Mouse (Mus musculus) cerebellum, postnatal 14 days (tissue): ENCODE data around the gene B230118H07Rik.
A peak's percentile ranks its signal among the peaks of the same experiment; 100 is the strongest.

Experiments used
- DNase-seq, 2 experiments: peaks; one replicate each; pipeline ENCODE4 v3.0.0; 2021; ENCODE audit warnings: mixed read lengths in 2 of 2

Gene B230118H07Rik

DNA sequence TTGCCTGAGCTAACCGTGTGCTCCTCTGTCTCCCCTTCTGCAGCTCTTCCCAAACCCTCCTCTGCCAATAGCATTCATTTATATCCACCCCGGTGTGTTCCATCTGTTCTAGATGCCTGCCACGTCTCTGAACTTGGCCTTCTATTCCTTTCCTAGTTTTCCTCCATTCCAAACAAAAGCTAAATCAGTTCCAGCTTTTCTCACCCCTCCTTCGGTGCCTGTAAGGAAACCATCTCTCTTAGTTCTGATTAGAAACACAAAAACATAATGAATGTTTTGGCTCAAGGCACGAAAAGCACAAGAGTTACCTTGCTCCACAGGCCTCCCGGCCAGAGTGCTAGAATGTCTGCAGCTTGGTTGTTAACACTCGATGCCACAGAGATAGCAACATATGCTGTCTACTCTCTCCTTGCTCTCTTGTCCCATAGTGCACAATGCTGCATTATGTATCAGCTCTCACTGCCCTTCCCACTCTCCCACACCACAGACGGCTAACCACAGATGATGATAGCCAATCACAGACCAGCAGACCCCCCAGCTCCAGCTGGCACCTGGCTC lies at the start of gene B230118H07Rik, which contains the start of gene Rag1:
Gene B230118H07Rik, minus strand, starts transcription at position 419 of the 558 bp plus-strand sequence.
Gene Rag1, minus strand, starts transcription at position 388 of the 558 bp plus-strand sequence.
- peak; percentile 69 to 84 for DNase-seq

- no peak for DNase-seq
Measured at GRCm38 (mm10) chr2:101695584-101695983, 46.3 kb upstream of the B230118H07Rik start.

DNA sequence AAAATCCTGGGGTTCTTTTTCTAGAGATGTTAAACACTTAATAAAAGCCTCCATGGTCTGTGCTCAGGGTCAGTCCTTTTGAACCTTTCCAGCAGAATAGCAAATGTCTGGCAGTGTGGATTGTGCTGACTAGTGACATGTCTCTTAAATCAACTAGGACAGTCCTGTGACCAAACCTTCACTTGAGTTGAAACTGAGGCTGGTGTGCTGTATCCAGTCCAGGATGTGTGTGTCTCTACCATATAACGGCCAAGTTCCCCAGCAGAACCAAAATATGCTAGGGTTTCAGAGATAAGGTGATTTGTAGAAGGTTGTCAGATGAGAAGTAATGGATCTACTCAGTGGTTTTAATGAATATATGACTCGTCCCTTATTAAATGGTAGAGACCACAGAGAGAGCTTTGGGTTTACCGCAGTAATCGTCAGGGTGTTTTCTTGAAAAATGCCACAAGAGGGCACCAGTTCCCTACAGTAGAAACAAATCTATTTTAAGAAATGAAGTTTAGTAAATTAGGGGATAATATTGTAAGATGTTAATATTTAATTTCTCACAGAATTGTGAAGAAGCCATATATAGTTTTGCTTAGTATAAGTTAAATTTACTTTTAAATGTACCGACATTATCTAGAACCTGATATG lies 44.4 kb upstream of the B230118H07Rik start:
- DNase-seq, result peak; percentile 48 to 59

- no peak for DNase-seq
Measured at GRCm38 (mm10) chr2:101693043-101693442, 43.7 kb upstream of the B230118H07Rik start.

DNA sequence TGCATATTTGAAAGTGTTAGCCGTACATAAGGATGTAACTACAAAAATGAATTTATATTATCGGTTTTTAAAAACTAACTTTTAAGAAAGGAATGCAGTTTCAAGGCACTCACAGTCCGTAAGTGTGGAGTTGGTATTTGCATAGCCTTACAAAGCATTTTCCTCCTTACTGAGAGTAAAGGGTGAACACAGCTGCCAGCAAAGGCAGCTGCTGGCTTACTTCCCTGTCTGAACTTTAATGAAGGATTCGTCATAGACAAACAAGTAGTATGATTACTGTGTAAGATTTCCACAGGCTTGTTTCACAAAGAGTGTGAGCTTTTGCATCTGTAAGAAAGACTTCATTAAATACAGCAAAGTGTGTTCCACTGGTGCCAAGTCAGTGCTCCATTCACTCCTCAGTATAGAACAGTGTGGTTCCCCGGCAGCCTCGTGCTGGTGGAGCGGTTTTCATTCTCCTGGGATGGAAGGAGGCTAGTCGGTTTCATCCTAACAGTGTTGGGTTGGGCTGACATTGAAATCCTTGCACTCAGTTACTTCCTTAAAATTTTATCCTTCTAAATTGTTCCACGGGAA lies 41.0 kb upstream of the B230118H07Rik start:
- no peak for DNase-seq

GRCm38 (mm10) chr2:101688011-101688410 lies 38.7 kb upstream of the B230118H07Rik start:
- DNase-seq, result no peak

- DNase-seq, result peak; percentile 63 to 67
Measured at GRCm38 (mm10) chr2:101684421-101684820, 35.1 kb upstream of the B230118H07Rik start.

- no peak for DNase-seq
Measured at GRCm38 (mm10) chr2:101679164-101679784, 29.9 kb upstream of the B230118H07Rik start.

- DNase-seq, result peak; percentile 83 to 84
Measured at GRCm38 (mm10) chr2:101678236-101679021, 29.1 kb upstream of the B230118H07Rik start, which contains the start of gene Traf6. TSS of gene Traf6 (plus strand) at chr2:101678429.

DNA sequence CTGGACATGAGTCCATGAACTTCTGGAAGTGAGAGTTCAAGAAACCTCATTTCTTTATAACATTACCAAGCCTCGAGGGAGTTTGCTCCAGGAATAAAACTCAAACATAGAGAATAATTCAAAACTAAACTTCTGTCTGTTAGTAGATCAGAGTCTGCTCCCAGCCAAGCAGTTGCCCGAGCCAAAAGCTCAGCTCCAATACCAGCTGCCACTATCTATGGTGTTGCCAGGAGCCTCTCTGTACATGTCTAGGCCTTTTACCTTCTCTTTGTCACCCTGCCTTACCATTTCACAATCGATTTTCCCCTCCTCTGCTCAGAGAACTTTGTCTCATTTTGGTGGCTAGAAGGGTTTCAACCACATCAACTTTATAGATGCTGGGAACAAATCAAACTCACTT lies 24.2 kb upstream of the B230118H07Rik start:
- peak; percentile 45 to 50 for DNase-seq

DNA sequence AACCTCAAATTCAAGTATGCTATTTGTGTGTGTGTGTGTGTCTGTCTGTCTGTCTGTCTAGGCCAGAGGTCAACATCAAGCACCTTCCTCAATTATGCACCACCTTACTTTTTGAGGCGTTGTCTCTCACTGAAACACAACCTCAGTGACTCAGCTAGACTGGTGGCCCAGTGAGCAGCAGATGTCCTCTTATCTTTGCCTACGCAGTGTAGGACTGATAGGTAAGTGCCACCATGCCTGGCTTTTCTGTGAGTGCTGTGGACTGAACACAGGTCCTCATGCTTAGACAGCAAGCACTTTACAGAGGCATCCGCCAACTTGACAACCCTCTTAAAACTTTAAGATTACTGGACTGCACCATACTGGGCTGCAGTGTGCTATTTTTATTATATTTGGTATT lies 19.4 kb upstream of the B230118H07Rik start:
- DNase-seq, result no peak

GRCm38 (mm10) chr2:101665703-101666092 lies 16.4 kb upstream of the B230118H07Rik start:
- no peak for DNase-seq

DNA sequence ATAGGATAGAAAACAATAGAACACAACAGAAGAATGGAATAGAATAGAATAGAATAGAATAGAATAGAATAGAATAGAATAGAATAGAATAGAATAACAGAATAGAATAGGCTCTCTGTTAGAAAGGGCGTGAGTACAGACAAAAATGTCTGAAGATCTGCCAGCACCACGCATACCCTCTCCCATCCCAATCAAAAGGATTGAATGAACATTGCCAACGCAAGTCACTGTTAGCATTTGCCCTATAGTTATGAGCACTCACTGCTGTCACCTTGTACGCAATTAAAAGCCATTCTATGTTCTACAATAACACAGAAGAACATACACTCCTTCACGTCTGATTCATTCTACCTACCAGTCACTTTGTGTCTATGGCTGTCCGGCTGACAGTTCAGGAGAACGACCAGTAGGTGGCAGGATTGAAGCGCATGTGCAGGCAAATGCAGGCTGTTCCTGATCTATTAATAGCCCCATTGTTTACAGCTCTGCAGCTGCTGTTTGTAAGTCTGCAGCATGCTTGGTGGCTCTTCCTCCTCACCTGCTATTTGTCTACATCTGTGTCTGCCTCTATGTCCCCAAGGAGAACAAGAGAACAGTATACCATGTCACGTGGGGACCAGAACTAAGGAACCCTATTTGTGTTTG lies 15.8 kb upstream of the B230118H07Rik start:
- DNase-seq, result peak; percentile 85 to 89

GRCm38 (mm10) chr2:101660536-101660935 lies 11.2 kb upstream of the B230118H07Rik start:
- DNase-seq, result no peak

DNA sequence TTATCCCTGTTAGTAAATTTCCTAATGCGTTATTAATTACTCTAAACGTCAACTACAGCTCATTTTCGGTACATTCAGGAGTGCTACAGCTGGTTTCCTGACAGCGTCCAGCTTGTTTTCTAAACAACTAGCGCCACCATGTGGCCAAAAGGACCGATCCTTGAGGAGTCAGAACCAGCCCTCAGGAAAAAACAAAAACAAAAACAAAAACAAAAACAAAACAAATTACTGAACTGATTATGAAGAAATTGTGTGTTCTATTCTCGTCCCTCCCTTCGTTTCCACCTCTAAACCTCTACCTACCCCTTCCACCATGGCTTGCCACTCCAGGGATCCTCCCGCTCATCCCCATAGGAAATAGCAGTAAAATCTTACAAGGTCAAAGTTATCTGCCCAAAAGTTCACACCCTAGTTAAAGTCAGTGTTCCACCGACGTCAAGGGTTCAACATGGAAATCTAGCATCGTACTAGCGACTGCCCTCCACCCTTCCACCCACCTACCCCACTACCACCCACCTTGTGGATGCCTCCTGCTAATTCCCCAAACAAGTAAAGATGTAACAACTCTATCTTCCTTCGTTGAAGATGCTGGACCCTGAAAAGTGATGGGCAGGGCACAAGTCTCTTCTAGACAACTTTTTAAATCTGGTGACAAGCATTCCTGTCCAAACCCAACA lies 3.7 kb upstream of the B230118H07Rik start:
- peak; percentile 93 to 96 for DNase-seq

- no peak for DNase-seq
Measured at GRCm38 (mm10) chr2:101652204-101652920, 3.0 kb upstream of the B230118H07Rik start.

DNA sequence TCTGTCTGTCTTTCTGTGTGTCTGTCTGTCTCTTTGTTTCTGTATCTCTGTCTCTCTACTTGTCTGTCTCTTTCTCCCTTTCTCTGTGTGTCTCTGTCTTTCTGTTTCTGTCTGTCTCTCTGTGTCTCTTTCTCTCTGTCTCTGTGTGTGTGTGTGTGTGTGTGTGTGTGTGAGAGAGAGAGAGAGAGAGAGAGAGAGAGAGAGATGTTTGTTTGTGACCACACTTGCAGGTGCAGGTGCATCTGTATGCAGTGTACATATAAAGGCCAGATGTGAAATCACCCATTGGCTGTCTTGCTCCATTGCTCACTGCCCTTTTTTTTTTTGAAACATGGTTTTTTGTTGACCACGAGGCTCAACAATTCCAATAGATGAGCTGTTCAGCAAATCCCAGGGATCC lies 1.1 kb upstream of the B230118H07Rik start:
- DNase-seq, result no peak

- no peak for DNase-seq
Measured at GRCm38 (mm10) chr2:101648361-101648760, 971 bp downstream of the B230118H07Rik start.

- DNase-seq, result no peak
Measured at GRCm38 (mm10) chr2:101645841-101646240, 3.5 kb downstream of the B230118H07Rik start.

GRCm38 (mm10) chr2:101639840-101640350 lies 9.4 kb downstream of the B230118H07Rik start:
- no peak for DNase-seq
